Mouse (Mus musculus): ENCODE measurements around the gene Car8. TPM values are rescaled to one million over a fixed set of nuclear protein-coding genes. Genes with fewer than 3 reads are reported as not detected.

Gene Car8
- polyA plus RNA-seq, 1 experiment: 1.7 TPM

- TF ChIP-seq POLR2A (IDR thresholded peaks at IDR 0.05; ENCODE audit: borderline replicate concordance, control insufficient read depth, low read depth, low read length) (no peak), CTCF (IDR thresholded peaks at IDR 0.05; ENCODE audit: control insufficient read depth, insufficient read depth, low read length) (no peak)
- WGBS: 15% methylated on average over 12 of the region's 12 CpGs
Observed at GRCm38 (mm10) chr4:8232393-8233111, 6.3 kb downstream of the Car8 start.

GRCm38 (mm10) chr4:8231291-8231871 is 7.5 kb downstream of the Car8 start:
- WGBS: 81% methylated on average over 5 of the region's 5 CpGs
- H3K27ac ChIP-seq (ENCODE audit: control insufficient read depth, insufficient read depth, low read depth, low read length, poor library complexity): no peak overlapping the region
- TF ChIP-seq CTCF (IDR thresholded peaks at IDR 0.05; ENCODE audit: control insufficient read depth, insufficient read depth, low read length) (no peak), POLR2A (IDR thresholded peaks at IDR 0.05; ENCODE audit: borderline replicate concordance, control insufficient read depth, low read depth, low read length) (no peak)
- H3K4me3 ChIP-seq (replicated peaks; ENCODE audit: control insufficient read depth, low read depth, low read length): no peak overlapping the region
- no peaks in the 10 kb centered on the region for H3K4me1 ChIP-seq (ENCODE audit: control insufficient read depth, insufficient read depth, low read length)

More at GRCm38 (mm10) chr4:8232393-8233111, 6.3 kb downstream of the Car8 start:
- Histone ChIP-seq H3K4me1 (ENCODE audit: control insufficient read depth, insufficient read depth, low read length) (no peaks in the 10 kb centered on the region), H3K4me3 (replicated peaks; ENCODE audit: control insufficient read depth, low read depth, low read length) (no peak overlapping the region), H3K27ac (ENCODE audit: control insufficient read depth, insufficient read depth, low read depth, low read length, poor library complexity) (no peak overlapping the region)

GRCm38 (mm10) chr4:8229661-8230298 is 9.1 kb downstream of the Car8 start:
- no peak for TF ChIP-seq POLR2A (IDR thresholded peaks at IDR 0.05; ENCODE audit: borderline replicate concordance, control insufficient read depth, low read depth, low read length)
- TF ChIP-seq CTCF (IDR thresholded peaks at IDR 0.05; ENCODE audit: control insufficient read depth, insufficient read depth, low read length): no peak
- no peak overlapping the region for H3K27ac ChIP-seq (ENCODE audit: control insufficient read depth, insufficient read depth, low read depth, low read length, poor library complexity)
- H3K4me1 ChIP-seq (ENCODE audit: control insufficient read depth, insufficient read depth, low read length): no peaks in the 10 kb centered on the region
- no peak overlapping the region for H3K4me3 ChIP-seq (replicated peaks; ENCODE audit: control insufficient read depth, low read depth, low read length)
- 79% methylated on average over 3 of the region's 3 CpGs for WGBS

GRCm38 (mm10) chr4:8218941-8219340 is 19.9 kb downstream of the Car8 start:
- WGBS: 82% methylated on average over 8 of the region's 8 CpGs
- TF ChIP-seq POLR2A (IDR thresholded peaks at IDR 0.05; ENCODE audit: borderline replicate concordance, control insufficient read depth, low read depth, low read length): no peak
- no peak for TF ChIP-seq CTCF (IDR thresholded peaks at IDR 0.05; ENCODE audit: control insufficient read depth, insufficient read depth, low read length)
- no peak overlapping the region for H3K4me3 ChIP-seq (replicated peaks; ENCODE audit: control insufficient read depth, low read depth, low read length)
- H3K4me1 ChIP-seq (ENCODE audit: control insufficient read depth, insufficient read depth, low read length): no peaks in the 10 kb centered on the region
- H3K27ac ChIP-seq (ENCODE audit: control insufficient read depth, insufficient read depth, low read depth, low read length, poor library complexity): no peak overlapping the region

- no peak overlapping the region for H3K27ac ChIP-seq (ENCODE audit: control insufficient read depth, insufficient read depth, low read depth, low read length, poor library complexity)
- 31% methylated on average over 3 of the region's 3 CpGs for WGBS
- TF ChIP-seq POLR2A (IDR thresholded peaks at IDR 0.05; ENCODE audit: borderline replicate concordance, control insufficient read depth, low read depth, low read length) (no peak), CTCF (IDR thresholded peaks at IDR 0.05; ENCODE audit: control insufficient read depth, insufficient read depth, low read length) (no peak)
Observed at GRCm38 (mm10) chr4:8218004-8218403, 20.8 kb downstream of the Car8 start.

GRCm38 (mm10) chr4:8217272-8217671 is 21.6 kb downstream of the Car8 start:
- Histone ChIP-seq H3K4me1 (ENCODE audit: control insufficient read depth, insufficient read depth, low read length) (no peaks in the 10 kb centered on the region), H3K4me3 (replicated peaks; ENCODE audit: control insufficient read depth, low read depth, low read length) (no peak overlapping the region), H3K27ac (ENCODE audit: control insufficient read depth, insufficient read depth, low read depth, low read length, poor library complexity) (no peak overlapping the region)
- TF ChIP-seq CTCF (IDR thresholded peaks at IDR 0.05; ENCODE audit: control insufficient read depth, insufficient read depth, low read length) (no peak), POLR2A (IDR thresholded peaks at IDR 0.05; ENCODE audit: borderline replicate concordance, control insufficient read depth, low read depth, low read length) (no peak)
- 71% methylated on average over 5 of the region's 5 CpGs for WGBS

More at GRCm38 (mm10) chr4:8218004-8218403, 20.8 kb downstream of the Car8 start:
- no peak overlapping the region for H3K4me3 ChIP-seq (replicated peaks; ENCODE audit: control insufficient read depth, low read depth, low read length)
- H3K4me1 ChIP-seq (ENCODE audit: control insufficient read depth, insufficient read depth, low read length): no peaks in the 10 kb centered on the region

GRCm38 (mm10) chr4:8216551-8216950 is 22.3 kb downstream of the Car8 start:
- Histone ChIP-seq H3K4me1 (ENCODE audit: control insufficient read depth, insufficient read depth, low read length) (no peaks in the 10 kb centered on the region), H3K27ac (ENCODE audit: control insufficient read depth, insufficient read depth, low read depth, low read length, poor library complexity) (no peak overlapping the region), H3K4me3 (replicated peaks; ENCODE audit: control insufficient read depth, low read depth, low read length) (no peak overlapping the region)
- TF ChIP-seq POLR2A (IDR thresholded peaks at IDR 0.05; ENCODE audit: borderline replicate concordance, control insufficient read depth, low read depth, low read length) (no peak), CTCF (IDR thresholded peaks at IDR 0.05; ENCODE audit: control insufficient read depth, insufficient read depth, low read length) (no peak)
- WGBS: 85% methylated on average over 6 of the region's 6 CpGs

GRCm38 (mm10) chr4:8213661-8214060 is 25.2 kb downstream of the Car8 start:
- TF ChIP-seq CTCF (IDR thresholded peaks at IDR 0.05; ENCODE audit: control insufficient read depth, insufficient read depth, low read length): no peak
- TF ChIP-seq POLR2A (IDR thresholded peaks at IDR 0.05; ENCODE audit: borderline replicate concordance, control insufficient read depth, low read depth, low read length): no peak
- Histone ChIP-seq H3K4me3 (replicated peaks; ENCODE audit: control insufficient read depth, low read depth, low read length) (no peak overlapping the region), H3K27ac (ENCODE audit: control insufficient read depth, insufficient read depth, low read depth, low read length, poor library complexity) (no peak overlapping the region), H3K4me1 (ENCODE audit: control insufficient read depth, insufficient read depth, low read length) (no peaks in the 10 kb centered on the region)
- 76% methylated on average over 2 of the region's 2 CpGs for WGBS
